Mouse (Mus musculus) hindbrain, embryonic 16.5 days (tissue): ENCODE measurements around the gene Wif1. TPM values are rescaled to one million over a fixed set of nuclear protein-coding genes. Genes with fewer than 3 reads are reported as not detected.

Source experiments
- ATAC-seq: fragments of 200-750 bp; cut with Nextera tagmentation; 2 replicates; pipeline ENCODE4 v1.8.0; 2017; ENCODE audit warnings: moderate TSS enrichment, moderate library complexity
- H3K27ac ChIP-seq: fragments of 300-500 bp; sonication (generic); 2 replicates; pipeline ENCODE4 v1.5.1; 2014; ENCODE audit warnings: low read depth, mild to moderate bottlenecking, control low read depth, low read length, moderate library complexity
- H3K27me3 ChIP-seq: fragments of 300-500 bp; sonication (generic); replicated peaks from 2 replicates; pipeline ENCODE4 v1.6.1; 2014; ENCODE audit warnings: low read length; ENCODE audit not compliant: control insufficient read depth, insufficient read depth
- H3K36me3 ChIP-seq: fragments of 300-500 bp; sonication (generic); 2 replicates; pipeline ENCODE4 v1.6.1; 2014; ENCODE audit warnings: mild to moderate bottlenecking, low read length, moderate library complexity, mixed read lengths; ENCODE audit not compliant: control insufficient read depth, insufficient read depth
- H3K4me1 ChIP-seq: fragments of 300-500 bp; sonication (generic); 2 replicates; pipeline ENCODE4 v1.6.1; 2014; ENCODE audit warnings: low read depth, low read length; ENCODE audit not compliant: control insufficient read depth, insufficient read depth
- H3K4me2 ChIP-seq: fragments of 300-500 bp; sonication (generic); 2 replicates; pipeline ENCODE4 v1.6.1; 2014; ENCODE audit warnings: mild to moderate bottlenecking, low read length, control low read depth, moderate library complexity
- H3K4me3 ChIP-seq: fragments of 300-500 bp; sonication (generic); 2 replicates; pipeline ENCODE4 v1.5.1; 2014; ENCODE audit warnings: mild to moderate bottlenecking, low read length, control low read depth, moderate library complexity
- H3K9ac ChIP-seq: fragments of 300-500 bp; sonication (generic); 2 replicates; pipeline ENCODE4 v1.6.1; 2014; ENCODE audit warnings: low read depth, mild to moderate bottlenecking, control low read depth, low read length, moderate library complexity
- H3K9me3 ChIP-seq: fragments of 300-500 bp; sonication (generic); 2 replicates; pipeline ENCODE4 v1.6.1; 2014; ENCODE audit warnings: mild to moderate bottlenecking, low read length, moderate library complexity; ENCODE audit not compliant: control insufficient read depth
- WGBS: fragments of 180-500 bp; shearing (Covaris S2); extraction: QIAGEN DNeasy Blood & Tissue Kit; methylation state at CpG from one replicate; pipeline ENCODE4 v1.1.7; 2014; 5-methylcytosine and 5-hydroxymethylcytosine counted together
- polyA plus RNA-seq: library from polyadenylated mRNA; unstranded; fragments of >200 nt; fragmentation: Nextera tagmentation; extraction: Ambion mirVana; gene quantifications from 2 replicates; pipeline ENCODE4 v1.2.1, GENCODE M21; 2015

The Wif1 gene
- polyA plus RNA-seq, 1 experiment from 2014 or later, result 8.3 TPM

DNA sequence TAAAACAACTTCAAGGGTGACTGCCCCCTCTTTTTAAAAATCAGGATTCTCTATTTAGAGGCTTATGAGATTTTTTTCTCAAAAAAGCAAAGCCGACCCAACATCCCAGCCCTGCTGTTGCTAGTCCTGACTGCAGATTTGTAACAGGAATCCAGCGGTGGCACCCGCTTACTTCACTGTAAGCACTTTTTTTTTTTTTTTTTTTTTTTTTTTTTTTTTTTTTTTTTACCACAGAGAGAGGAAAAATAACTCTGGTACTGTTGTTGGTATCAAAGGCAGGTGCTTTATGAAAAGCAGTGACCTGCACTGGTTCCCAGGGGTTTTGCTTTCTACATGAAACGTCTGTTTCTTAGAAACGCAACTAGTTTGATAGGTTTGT, 798 bp downstream of the Wif1 start:
- Histone ChIP-seq H3K4me3 (peak overlapping the region; percentile 61), H3K27ac (no peak overlapping the region), H3K4me2 (peak overlapping the region; percentile 98), H3K9ac (peak overlapping the region; percentile 64), H3K36me3 (no peaks in the 10 kb centered on the region), H3K27me3 (peaks cover 4% of the 10 kb centered on the region), H3K4me1 (peaks cover 8% of the 10 kb centered on the region; the same call in 1 of the 2 replicates), H3K9me3 (no peaks in the 10 kb centered on the region)
- ATAC-seq, result no peak
- WGBS, result 12% methylated on average over 5 of the region's 5 CpGs

DNA sequence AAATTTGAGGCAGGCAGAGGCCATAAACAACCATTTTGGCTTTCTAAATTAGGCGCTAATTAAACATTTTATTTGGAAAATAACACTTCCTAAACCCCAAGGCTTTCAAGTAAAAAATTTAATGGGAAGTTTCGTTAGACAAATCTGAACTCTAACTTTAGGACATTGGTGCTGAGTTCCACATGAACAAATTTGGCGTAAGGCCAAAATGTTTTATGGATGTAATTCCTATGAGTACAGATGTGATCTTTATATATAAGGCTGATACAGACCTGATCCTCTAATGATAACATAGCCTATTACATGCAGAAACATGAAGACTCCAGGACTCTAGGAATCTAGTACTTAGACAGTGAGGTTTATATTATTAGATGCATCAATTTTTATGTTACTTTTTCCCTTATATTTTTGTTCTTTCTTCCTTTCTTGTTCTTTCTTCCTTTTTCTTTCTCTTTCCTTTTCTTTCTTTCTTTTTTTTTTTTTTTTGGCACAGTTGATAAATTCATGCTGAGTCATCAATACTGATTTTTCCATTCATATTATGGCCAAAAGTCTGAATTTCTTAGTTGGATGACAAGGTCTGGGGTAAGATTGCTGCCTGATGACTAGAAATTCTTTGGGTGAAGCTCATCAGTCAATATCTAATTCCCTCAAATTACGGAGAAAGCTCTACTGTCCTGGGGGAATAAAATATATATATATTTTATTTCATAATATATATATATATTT, 5.0 kb downstream of the Wif1 start:
- Histone ChIP-seq H3K9ac (no peak overlapping the region), H3K36me3 (no peaks in the 10 kb centered on the region), H3K27ac (no peak overlapping the region), H3K4me2 (no peak overlapping the region), H3K4me1 (peaks cover 6% of the 10 kb centered on the region; the same call in 1 of the 2 replicates), H3K27me3 (no peaks in the 10 kb centered on the region; the same call in 1 of the 2 replicates), H3K9me3 (no peaks in the 10 kb centered on the region), H3K4me3 (no peak overlapping the region)
- 84% methylated on average over 4 of the region's 4 CpGs for whole genome bisulfite sequencing
- no peak for ATAC-seq

DNA sequence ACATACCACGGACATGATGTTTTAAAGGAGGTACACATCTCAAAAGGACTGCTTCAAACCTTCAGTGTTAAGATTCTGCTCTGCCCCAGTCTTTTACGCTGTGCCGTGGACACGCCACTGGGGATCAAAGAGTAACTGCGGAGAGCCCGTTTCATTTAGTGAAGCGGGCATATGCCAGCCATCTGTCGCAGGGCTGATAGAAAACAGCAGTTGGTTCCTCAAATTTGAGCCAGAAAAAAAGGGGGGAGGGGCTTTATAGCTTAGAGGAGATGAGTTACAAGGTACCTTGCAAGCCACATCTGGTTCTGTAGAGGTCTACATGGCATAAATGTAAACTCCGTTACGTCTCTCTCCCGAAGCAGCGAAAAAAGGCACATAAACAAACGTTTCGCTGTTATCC, 7.2 kb downstream of the Wif1 start:
- Histone ChIP-seq H3K4me1 (peaks cover 2% of the 10 kb centered on the region; the same call in 1 of the 2 replicates), H3K27me3 (no peaks in the 10 kb centered on the region), H3K9ac (no peak overlapping the region), H3K4me2 (peak overlapping the region; percentile 15; the same call in 1 of the 2 replicates), H3K9me3 (no peaks in the 10 kb centered on the region), H3K36me3 (no peaks in the 10 kb centered on the region), H3K27ac (no peak overlapping the region), H3K4me3 (no peak overlapping the region)
- ATAC-seq, result peak; percentile 56; the same call in 1 of the 2 replicates
- WGBS, result 62% methylated on average over 14 of the region's 14 CpGs

DNA sequence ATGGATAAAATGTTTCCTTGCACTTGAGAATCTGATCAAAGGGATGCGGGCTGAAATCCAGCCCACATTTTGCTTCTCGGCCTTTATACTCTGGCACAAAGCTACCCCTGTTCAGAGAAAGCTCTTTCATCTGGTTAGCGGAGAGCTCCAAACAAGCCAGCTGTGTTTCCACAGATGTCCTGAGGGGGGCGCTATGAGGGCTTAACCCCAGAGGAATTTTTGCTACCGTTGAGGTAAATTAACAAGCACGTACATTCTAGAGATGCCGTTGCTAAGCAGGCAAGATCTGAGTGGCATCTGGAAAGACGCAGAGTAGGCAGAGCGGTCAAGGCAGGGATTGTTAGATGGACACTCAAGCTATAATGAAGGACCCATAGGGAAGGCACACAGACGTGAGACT, 13.7 kb downstream of the Wif1 start:
- 78% methylated on average over 10 of the region's 10 CpGs for WGBS
- ATAC-seq, result no peak

DNA sequence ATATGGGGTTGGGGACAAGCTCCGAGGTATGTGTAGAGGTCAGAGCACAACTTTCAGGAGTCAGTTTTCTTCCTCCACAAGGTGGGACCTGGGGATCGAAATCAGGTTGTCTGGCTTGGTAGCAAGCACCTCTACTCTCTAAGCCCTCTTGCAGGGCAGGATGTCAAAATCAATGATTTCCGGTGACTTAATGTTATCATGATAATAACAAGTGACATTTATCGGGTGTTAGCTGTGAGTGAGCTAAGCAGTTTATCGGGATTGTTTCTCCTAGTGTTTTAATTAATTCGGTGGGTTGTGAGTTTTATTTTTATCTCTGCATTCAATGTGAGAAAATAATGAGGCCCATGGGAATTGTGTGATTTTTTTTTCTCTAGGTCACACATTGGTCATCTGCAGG, 18.3 kb downstream of the Wif1 start:
- H3K4me2 ChIP-seq, result no peak overlapping the region
- no peaks in the 10 kb centered on the region for H3K9me3 ChIP-seq
- no peak overlapping the region for H3K9ac ChIP-seq
- no peak for ATAC-seq
- no peaks in the 10 kb centered on the region for H3K27me3 ChIP-seq
- H3K4me3 ChIP-seq, result no peak overlapping the region
- no peaks in the 10 kb centered on the region for H3K36me3 ChIP-seq
- H3K27ac ChIP-seq, result no peak overlapping the region
- 85% methylated on average over 6 of the region's 6 CpGs for WGBS
- peaks cover 13% of the 10 kb centered on the region for H3K4me1 ChIP-seq

More for the DNA sequence above, 13.7 kb downstream of the Wif1 start:
- Histone ChIP-seq H3K4me3 (no peak overlapping the region), H3K4me2 (no peak overlapping the region), H3K27me3 (no peaks in the 10 kb centered on the region), H3K36me3 (no peaks in the 10 kb centered on the region), H3K4me1 (no peaks in the 10 kb centered on the region), H3K9me3 (no peaks in the 10 kb centered on the region), H3K27ac (no peak overlapping the region), H3K9ac (no peak overlapping the region)

DNA sequence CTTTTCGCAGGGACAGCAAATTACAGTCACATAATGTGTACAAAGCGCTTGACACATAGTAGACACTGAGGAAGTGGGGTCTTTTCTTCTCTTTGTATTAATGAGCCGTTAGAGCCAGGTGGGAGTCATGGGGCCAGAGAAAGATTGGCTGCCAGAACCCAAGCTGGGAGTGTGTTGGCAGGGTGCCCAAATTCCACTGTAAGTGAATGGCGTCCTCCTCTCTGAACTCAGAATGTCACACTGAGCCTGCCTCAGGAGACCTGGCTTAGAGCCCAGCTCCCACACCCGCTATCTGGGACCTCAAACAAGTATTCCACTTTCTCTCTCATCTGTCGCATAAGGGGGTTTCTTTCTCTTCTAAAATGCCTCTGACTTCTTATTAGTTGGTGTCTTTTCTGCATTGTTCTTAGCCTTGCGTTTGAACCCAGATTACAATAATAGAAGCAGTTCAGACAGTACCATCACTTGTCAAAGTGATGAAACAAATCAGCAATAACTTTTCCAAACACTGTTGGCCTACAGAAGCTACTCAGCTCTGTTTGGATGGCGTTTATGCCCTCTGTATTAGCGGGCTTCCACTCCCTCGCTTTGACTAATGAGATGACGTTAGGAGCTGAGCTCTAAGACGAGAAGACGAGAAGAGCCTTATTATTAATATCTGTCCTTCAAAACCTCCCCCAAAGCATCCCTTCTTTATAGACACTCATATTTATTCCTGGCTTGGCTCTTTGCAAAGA, 21.9 kb downstream of the Wif1 start:
- Histone ChIP-seq H3K27ac (no peak overlapping the region), H3K4me2 (no peak overlapping the region; the same call in 1 of the 2 replicates), H3K27me3 (no peaks in the 10 kb centered on the region), H3K36me3 (no peaks in the 10 kb centered on the region), H3K4me3 (no peak overlapping the region), H3K9me3 (no peaks in the 10 kb centered on the region), H3K4me1 (peaks cover 13% of the 10 kb centered on the region), H3K9ac (no peak overlapping the region)
- peak; percentile 93 for ATAC-seq
- 23% methylated on average over 13 of the region's 13 CpGs for WGBS

DNA sequence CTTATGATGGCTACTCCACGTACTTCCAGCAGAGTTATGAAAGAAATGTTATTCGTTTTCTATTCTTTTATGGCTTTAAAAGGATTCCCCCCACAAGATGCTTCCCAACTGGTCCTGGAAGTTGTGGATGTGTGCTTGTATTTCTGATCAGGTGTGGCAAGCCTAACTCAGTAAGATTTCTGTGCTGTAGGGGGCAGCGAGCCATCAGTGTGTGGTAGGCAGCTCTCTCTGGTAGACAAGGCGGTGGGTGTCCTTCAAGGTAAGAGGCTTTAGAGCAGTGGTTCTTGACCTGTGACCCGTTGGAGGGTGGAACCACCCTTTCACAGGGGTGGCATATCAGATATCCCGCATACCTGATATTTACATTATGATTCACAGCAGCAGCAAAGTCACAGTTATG, 23.1 kb downstream of the Wif1 start:
- H3K4me3 ChIP-seq, result no peak overlapping the region
- H3K9me3 ChIP-seq, result no peaks in the 10 kb centered on the region
- no peak overlapping the region for H3K27ac ChIP-seq
- H3K4me1 ChIP-seq, result peaks cover 13% of the 10 kb centered on the region
- no peak for ATAC-seq
- 84% methylated on average over 6 of the region's 6 CpGs for WGBS
- H3K4me2 ChIP-seq, result no peak overlapping the region
- no peaks in the 10 kb centered on the region for H3K27me3 ChIP-seq
- no peak overlapping the region for H3K9ac ChIP-seq
- H3K36me3 ChIP-seq, result no peaks in the 10 kb centered on the region

DNA sequence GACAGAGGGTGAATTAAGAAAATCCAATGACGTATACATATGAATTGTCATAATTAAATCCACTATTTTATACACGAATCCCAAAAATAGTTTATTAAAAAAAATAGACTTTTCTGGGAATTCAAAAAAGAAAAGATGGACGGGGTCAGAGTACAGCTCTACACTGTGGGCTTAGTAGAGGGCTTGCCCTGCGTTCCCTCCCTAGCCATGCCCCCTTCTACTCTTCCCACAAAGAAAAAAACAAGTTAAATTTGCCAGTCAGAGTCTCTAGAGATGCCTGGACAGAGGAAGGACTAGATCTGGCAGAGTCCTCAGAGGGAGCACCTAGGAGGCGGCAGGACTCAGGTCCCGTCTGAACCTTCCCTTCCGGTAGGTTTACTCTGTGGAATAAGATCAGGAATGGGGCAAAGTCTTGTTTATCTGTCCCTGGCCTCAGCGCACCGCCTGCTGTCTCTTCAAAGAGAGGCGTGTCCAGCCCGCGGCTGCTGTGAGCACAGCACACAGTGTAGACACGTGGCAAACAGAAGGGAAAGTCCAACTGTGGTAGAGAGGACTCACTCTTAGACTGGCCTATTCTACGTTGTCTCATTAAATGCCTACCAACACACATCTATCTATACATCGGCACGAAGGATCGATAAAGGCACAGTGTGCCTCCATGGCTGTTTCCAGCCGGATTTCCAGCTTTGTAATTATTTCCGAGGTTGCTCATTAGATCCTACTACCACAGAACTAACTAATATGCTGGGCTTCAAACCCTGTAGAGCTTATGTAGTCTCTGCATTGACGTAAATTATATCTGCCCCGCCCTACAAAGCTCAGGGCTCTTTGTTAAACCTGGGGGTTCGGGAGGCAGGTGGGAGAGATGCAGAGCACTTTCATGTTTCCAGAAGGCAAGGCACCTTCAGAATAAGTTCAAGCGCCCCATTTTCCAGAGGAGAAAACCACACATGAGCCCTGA, 25.6 kb downstream of the Wif1 start:
- 82% methylated on average over 23 of the region's 23 CpGs for WGBS
- Histone ChIP-seq H3K27me3 (no peaks in the 10 kb centered on the region), H3K4me3 (no peak overlapping the region), H3K4me2 (no peak overlapping the region), H3K36me3 (no peaks in the 10 kb centered on the region), H3K4me1 (peaks cover 13% of the 10 kb centered on the region), H3K27ac (no peak overlapping the region), H3K9ac (no peak overlapping the region), H3K9me3 (no peaks in the 10 kb centered on the region)
- no peak for ATAC-seq
